Mouse (Mus musculus): ENCODE measurements around the gene Unc119. TPM values are rescaled to one million over a fixed set of nuclear protein-coding genes. Genes with fewer than 3 reads are reported as not detected.

Gene Unc119
- polyA plus RNA-seq, 1 experiment, result 38.5 TPM

GRCm38 (mm10) chr11:78382286-78382685 is 39.0 kb downstream of the Unc119 start:
- Histone ChIP-seq H3K4me1 (ENCODE audit: control insufficient read depth, insufficient read depth, low read length) (peaks cover 18% of the 10 kb centered on the region), H3K27ac (ENCODE audit: insufficient read depth, low read depth, low read length) (no peak overlapping the region), H3K4me3 (ENCODE audit: insufficient read depth, low read length) (no peak overlapping the region)
- TF ChIP-seq POLR2A (IDR thresholded peaks at IDR 0.05; ENCODE audit: borderline replicate concordance, low read depth, low read length) (no peak), CTCF (IDR thresholded peaks at IDR 0.05; ENCODE audit: low read depth, low read length) (no peak)

GRCm38 (mm10) chr11:78382701-78383100 is 39.4 kb downstream of the Unc119 start:
- Histone ChIP-seq H3K4me1 (ENCODE audit: control insufficient read depth, insufficient read depth, low read length) (peaks cover 18% of the 10 kb centered on the region), H3K27ac (ENCODE audit: insufficient read depth, low read depth, low read length) (no peak overlapping the region), H3K4me3 (ENCODE audit: insufficient read depth, low read length) (no peak overlapping the region)
- TF ChIP-seq CTCF (IDR thresholded peaks at IDR 0.05; ENCODE audit: low read depth, low read length) (no peak), POLR2A (IDR thresholded peaks at IDR 0.05; ENCODE audit: borderline replicate concordance, low read depth, low read length) (no peak)

- TF ChIP-seq POLR2A (IDR thresholded peaks at IDR 0.05; ENCODE audit: borderline replicate concordance, low read depth, low read length) (no peak), CTCF (IDR thresholded peaks at IDR 0.05; ENCODE audit: low read depth, low read length) (no peak)
- Histone ChIP-seq H3K27ac (ENCODE audit: insufficient read depth, low read depth, low read length) (no peak overlapping the region), H3K4me1 (ENCODE audit: control insufficient read depth, insufficient read depth, low read length) (peaks cover 18% of the 10 kb centered on the region), H3K4me3 (ENCODE audit: insufficient read depth, low read length) (no peak overlapping the region)
These were observed 42.5 kb downstream of the Unc119 start for GRCm38 (mm10) chr11:78385776-78386175.

- H3K4me3 ChIP-seq (ENCODE audit: insufficient read depth, low read length), result no peak within 1 kb of the TSS
These were observed 43.3 kb downstream of the Unc119 start, which contains the start of gene Foxn1 for GRCm38 (mm10) chr11:78386508-78387043. TSS of gene Foxn1 (minus strand) at chr11:78386558.

GRCm38 (mm10) chr11:78392728-78393127 is 49.4 kb downstream of the Unc119 start:
- H3K27ac ChIP-seq (ENCODE audit: insufficient read depth, low read depth, low read length), result no peak overlapping the region
- no peaks in the 10 kb centered on the region for H3K4me1 ChIP-seq (ENCODE audit: control insufficient read depth, insufficient read depth, low read length)
- H3K4me3 ChIP-seq (ENCODE audit: insufficient read depth, low read length), result no peak overlapping the region
- no peak for TF ChIP-seq CTCF (IDR thresholded peaks at IDR 0.05; ENCODE audit: low read depth, low read length)
- no peak for TF ChIP-seq POLR2A (IDR thresholded peaks at IDR 0.05; ENCODE audit: borderline replicate concordance, low read depth, low read length)

More at GRCm38 (mm10) chr11:78386508-78387043, 43.3 kb downstream of the Unc119 start, which contains the start of gene Foxn1:
- TF ChIP-seq CTCF (IDR thresholded peaks at IDR 0.05; ENCODE audit: low read depth, low read length) (no peak), POLR2A (IDR thresholded peaks at IDR 0.05; ENCODE audit: borderline replicate concordance, low read depth, low read length) (no peak)
- Histone ChIP-seq H3K4me1 (ENCODE audit: control insufficient read depth, insufficient read depth, low read length) (peaks cover 13% of the 10 kb centered on the region), H3K27ac (ENCODE audit: insufficient read depth, low read depth, low read length) (no peak within 1 kb of the TSS)

- no peak overlapping the region for H3K4me3 ChIP-seq (ENCODE audit: insufficient read depth, low read length)
- TF ChIP-seq POLR2A (IDR thresholded peaks at IDR 0.05; ENCODE audit: borderline replicate concordance, low read depth, low read length) (no peak), CTCF (IDR thresholded peaks at IDR 0.05; ENCODE audit: low read depth, low read length) (no peak)
- H3K4me1 ChIP-seq (ENCODE audit: control insufficient read depth, insufficient read depth, low read length), result peaks cover 16% of the 10 kb centered on the region
- H3K27ac ChIP-seq (ENCODE audit: insufficient read depth, low read depth, low read length), result no peak overlapping the region
These were observed 53.7 kb downstream of the Unc119 start for GRCm38 (mm10) chr11:78396950-78397349.

GRCm38 (mm10) chr11:78397397-78397796 is 54.1 kb downstream of the Unc119 start:
- no peak overlapping the region for H3K27ac ChIP-seq (ENCODE audit: insufficient read depth, low read depth, low read length)
- no peak overlapping the region for H3K4me3 ChIP-seq (ENCODE audit: insufficient read depth, low read length)
- peak; percentile 73 for TF ChIP-seq CTCF (IDR thresholded peaks at IDR 0.05; ENCODE audit: low read depth, low read length)
- TF ChIP-seq POLR2A (IDR thresholded peaks at IDR 0.05; ENCODE audit: borderline replicate concordance, low read depth, low read length), result no peak
- peaks cover 16% of the 10 kb centered on the region for H3K4me1 ChIP-seq (ENCODE audit: control insufficient read depth, insufficient read depth, low read length)

- Histone ChIP-seq H3K27ac (ENCODE audit: insufficient read depth, low read depth, low read length) (no peak overlapping the region), H3K4me3 (ENCODE audit: insufficient read depth, low read length) (no peak overlapping the region), H3K4me1 (ENCODE audit: control insufficient read depth, insufficient read depth, low read length) (peaks cover 16% of the 10 kb centered on the region)
- TF ChIP-seq CTCF (IDR thresholded peaks at IDR 0.05; ENCODE audit: low read depth, low read length), result no peak
- TF ChIP-seq POLR2A (IDR thresholded peaks at IDR 0.05; ENCODE audit: borderline replicate concordance, low read depth, low read length), result no peak
These were observed 54.9 kb downstream of the Unc119 start for GRCm38 (mm10) chr11:78398212-78398611.

Other genes with a start within 250 kb of the Unc119 start
- gene Fam222b, start 248.8 kb upstream of the Unc119 start, polyA plus RNA-seq (2012; ENCODE audit: insufficient read depth, insufficient read length, missing spikeins), result 9.7 and 11.4 TPM in 2 replicates
- 0.68 TPM in 1 of 2 replicates, not detected in the other for gene Traf4, start 177.9 kb upstream of the Unc119 start, polyA plus RNA-seq (2012; ENCODE audit: insufficient read depth, insufficient read length, missing spikeins)
- gene Nek8, start 166.8 kb upstream of the Unc119 start, polyA plus RNA-seq (2012; ENCODE audit: insufficient read depth, insufficient read length, missing spikeins), result 4.8 and 5.2 TPM in 2 replicates
- 2.2 and 2.5 TPM in 2 replicates for gene Tlcd1, start 166.8 kb upstream of the Unc119 start, polyA plus RNA-seq (2012; ENCODE audit: insufficient read depth, insufficient read length, missing spikeins)
- 867 and 1,013 TPM in 2 replicates for gene Rpl23a, start 159.9 kb upstream of the Unc119 start, polyA plus RNA-seq (2012; ENCODE audit: insufficient read depth, insufficient read length, missing spikeins)
- gene Rab34, start 155.1 kb upstream of the Unc119 start, polyA plus RNA-seq (2012; ENCODE audit: insufficient read depth, insufficient read length, missing spikeins), result 28.8 and 30.5 TPM in 2 replicates
- gene Proca1, start 150.1 kb upstream of the Unc119 start, polyA plus RNA-seq (2012; ENCODE audit: insufficient read depth, insufficient read length, missing spikeins), result 0.92 TPM in 1 of 2 replicates, not detected in the other
- gene Sdf2, start 97.7 kb upstream of the Unc119 start, polyA plus RNA-seq (2012; ENCODE audit: insufficient read depth, insufficient read length, missing spikeins), result 83.1 and 103 TPM in 2 replicates
- 33.6 and 39.1 TPM in 2 replicates for gene Supt6, start 97.5 kb upstream of the Unc119 start, polyA plus RNA-seq (2012; ENCODE audit: insufficient read depth, insufficient read length, missing spikeins)
- gene 2610507B11Rik, start 81.7 kb upstream of the Unc119 start, polyA plus RNA-seq (2012; ENCODE audit: insufficient read depth, insufficient read length, missing spikeins), result 168 and 187 TPM in 2 replicates
- gene BC030499, start 52.6 kb upstream of the Unc119 start, polyA plus RNA-seq (2012; ENCODE audit: insufficient read depth, insufficient read length, missing spikeins), result 3.5 and 4.4 TPM in 2 replicates
- 19.3 and 28.1 TPM in 2 replicates for gene Spag5, start 42.0 kb upstream of the Unc119 start, polyA plus RNA-seq (2012; ENCODE audit: insufficient read depth, insufficient read length, missing spikeins)
- gene Aldoc, start 20.5 kb upstream of the Unc119 start, polyA plus RNA-seq (2012; ENCODE audit: insufficient read depth, insufficient read length, missing spikeins), result 21.9 and 31.0 TPM in 2 replicates
- gene Pigs, start 15.1 kb upstream of the Unc119 start, polyA plus RNA-seq (2012; ENCODE audit: insufficient read depth, insufficient read length, missing spikeins), result 80.8 and 85.9 TPM in 2 replicates
- not detected in 2 replicates for gene Foxn1, start 43.1 kb downstream of the Unc119 start, polyA plus RNA-seq (2012; ENCODE audit: insufficient read depth, insufficient read length, missing spikeins)
- gene Slc13a2, start 78.7 kb downstream of the Unc119 start, polyA plus RNA-seq (2012; ENCODE audit: insufficient read depth, insufficient read length, missing spikeins), result 0.99 and 1.2 TPM in 2 replicates
- gene Slc46a1, start 122.2 kb downstream of the Unc119 start, polyA plus RNA-seq (2012; ENCODE audit: insufficient read depth, insufficient read length, missing spikeins), result 9.1 and 9.7 TPM in 2 replicates
- 1.5 and 2.0 TPM in 2 replicates for gene Sarm1, start 154.3 kb downstream of the Unc119 start, polyA plus RNA-seq (2012; ENCODE audit: insufficient read depth, insufficient read length, missing spikeins)
- gene Vtn, start 155.6 kb downstream of the Unc119 start, polyA plus RNA-seq (2012; ENCODE audit: insufficient read depth, insufficient read length, missing spikeins), result not detected in 2 replicates
- gene Sebox, start 160.0 kb downstream of the Unc119 start, polyA plus RNA-seq (2012; ENCODE audit: insufficient read depth, insufficient read length, missing spikeins), result not detected in 2 replicates
- gene Tmem199, start 168.7 kb downstream of the Unc119 start, polyA plus RNA-seq (2012; ENCODE audit: insufficient read depth, insufficient read length, missing spikeins), result 21.9 TPM in 2 replicates
- gene Poldip2, start 168.7 kb downstream of the Unc119 start, polyA plus RNA-seq (2012; ENCODE audit: insufficient read depth, insufficient read length, missing spikeins), result 26.1 and 27.0 TPM in 2 replicates
- gene Tnfaip1, start 192.8 kb downstream of the Unc119 start, polyA plus RNA-seq (2012; ENCODE audit: insufficient read depth, insufficient read length, missing spikeins), result 30.4 and 32.3 TPM in 2 replicates
- gene Ift20, start 192.9 kb downstream of the Unc119 start, polyA plus RNA-seq (2012; ENCODE audit: insufficient read depth, insufficient read length, missing spikeins), result 42.2 and 46.8 TPM in 2 replicates
- 28.5 and 29.2 TPM in 2 replicates for gene Tmem97, start 207.3 kb downstream of the Unc119 start, polyA plus RNA-seq (2012; ENCODE audit: insufficient read depth, insufficient read length, missing spikeins)